In the genomic region with DNA sequence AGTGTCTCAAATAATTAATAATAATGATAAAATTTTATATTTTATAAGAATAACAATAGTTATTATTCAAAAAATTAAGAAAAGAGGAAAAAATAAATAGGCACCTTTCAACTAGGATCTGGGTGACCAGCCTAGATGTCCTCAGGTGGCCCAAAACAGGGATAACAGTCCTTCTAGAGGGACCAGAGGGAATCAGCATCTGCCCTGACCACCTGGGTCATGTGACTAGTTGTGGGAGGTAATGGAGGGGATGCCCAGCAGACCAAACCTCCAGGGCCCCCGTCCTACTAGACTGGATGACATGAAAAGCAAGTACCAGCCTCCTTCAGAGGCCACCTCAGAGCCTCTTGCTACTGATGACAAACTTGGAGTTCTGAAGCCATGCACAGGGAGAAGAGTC, we compare ENCODE assay signal across 21 mouse cellular contexts.
A peak's percentile ranks its signal among the peaks of the same experiment; 100 is the strongest.
DNase-seq lines count a peak whose midpoint lies in the region; ATAC-seq lines count a peak whose summit lies in the region.
"Had no signal": no experiment of that assay in that cellular context is flagged by ENCODE, and none has a peak within 500 bp of the region (broad histone marks: within the 10 kb centered on the region; RNA-seq: fewer than 3 reads in every experiment).

No protein-coding gene starts in this region.

- peak overlapping the region; percentile 84 for H3K27ac ChIP-seq in limb, embryonic 12.5 days
- H3K27ac ChIP-seq in limb, embryonic 10.5 days: no peak overlapping the region
- no peak overlapping the region for H3K27ac ChIP-seq in embryonic facial prominence, embryonic 10.5 days (replicated peaks)
- peak overlapping the region; percentile 85 for H3K27ac ChIP-seq in limb, embryonic 13.5 days
- H3K27ac ChIP-seq: forebrain, embryonic 12.5 days; forebrain, embryonic 15.5 days; hindbrain, embryonic 12.5 days; hindbrain, embryonic 15.5 days had no signal

- H3K9me3 ChIP-seq in limb, embryonic 12.5 days: no peaks in the 10 kb centered on the region
- H3K9me3 ChIP-seq in limb, embryonic 10.5 days (replicated peaks): no peaks in the 10 kb centered on the region
- no peaks in the 10 kb centered on the region for H3K9me3 ChIP-seq in embryonic facial prominence, embryonic 10.5 days
- H3K9me3 ChIP-seq in limb, embryonic 13.5 days: no peaks in the 10 kb centered on the region
- H3K9me3 ChIP-seq: forebrain, embryonic 12.5 days; forebrain, embryonic 15.5 days; hindbrain, embryonic 12.5 days; hindbrain, embryonic 15.5 days had no signal

- ATAC-seq in limb, embryonic 12.5 days (ENCODE audit: insufficient number of reproducible peaks, insufficient read depth, low FRiP score, low TSS enrichment, low read depth): no peak
- ATAC-seq in limb, embryonic 13.5 days (ENCODE audit: low FRiP score, low read depth): no peak
- ATAC-seq in inflammation-experienced regulatory T-cells, adult 6 months: no peak
- ATAC-seq: activated CD4-positive, CD25-positive, alpha-beta regulatory T cell, adult 4 months; forebrain, embryonic 15.5 days had no signal

- H3K4me1 ChIP-seq in limb, embryonic 12.5 days (replicated peaks): peaks cover 24% of the 10 kb centered on the region
- peaks cover 17% of the 10 kb centered on the region for H3K4me1 ChIP-seq in limb, embryonic 10.5 days
- 0 out of 2 replicates have a peak, but pooled peaks cover 2% of the 10 kb centered on the region for H3K4me1 ChIP-seq in embryonic facial prominence, embryonic 10.5 days
- peaks cover 40% of the 10 kb centered on the region for H3K4me1 ChIP-seq in limb, embryonic 13.5 days
- H3K4me1 ChIP-seq: forebrain, embryonic 12.5 days; forebrain, embryonic 15.5 days; hindbrain, embryonic 12.5 days; hindbrain, embryonic 15.5 days had no signal

- H3K4me3 ChIP-seq in limb, embryonic 12.5 days (replicated peaks): no peak overlapping the region
- no peak overlapping the region for H3K4me3 ChIP-seq in limb, embryonic 10.5 days
- H3K4me3 ChIP-seq in embryonic facial prominence, embryonic 10.5 days: no peak overlapping the region
- no peak overlapping the region for H3K4me3 ChIP-seq in limb, embryonic 13.5 days
- H3K4me3 ChIP-seq: erythroblast, embryonic 14.5 days; forebrain, embryonic 12.5 days; forebrain, embryonic 15.5 days; hindbrain, embryonic 12.5 days; hindbrain, embryonic 15.5 days had no signal

- 73% methylated on average over 1 of the region's 1 CpGs for WGBS in limb, embryonic 12.5 days
- WGBS in limb, embryonic 10.5 days: 77% methylated on average over 1 of the region's 1 CpGs
- WGBS in embryonic facial prominence, embryonic 10.5 days: 76% methylated on average over 1 of the region's 1 CpGs
- 79% methylated on average over 1 of the region's 1 CpGs for WGBS in limb, embryonic 13.5 days

- H3K9ac ChIP-seq in limb, embryonic 12.5 days (replicated peaks): no peak overlapping the region
- H3K9ac ChIP-seq in limb, embryonic 13.5 days: no peak overlapping the region
- H3K9ac ChIP-seq: forebrain, embryonic 12.5 days; forebrain, embryonic 15.5 days; hindbrain, embryonic 12.5 days; hindbrain, embryonic 15.5 days had no signal

- intact Hi-C loops in left cerebral cortex, postnatal 25 days (cut with DNase I): no loop called here

- H3K27me3 ChIP-seq in limb, embryonic 12.5 days: 0 out of 2 replicates have a peak, but pooled peaks cover 3% of the 10 kb centered on the region
- peaks cover 25% of the 10 kb centered on the region; the same call in 1 of the 2 replicates for H3K27me3 ChIP-seq in limb, embryonic 10.5 days (ENCODE audit: low read depth, poor library complexity, severe bottlenecking)
- no peaks in the 10 kb centered on the region for H3K27me3 ChIP-seq in embryonic facial prominence, embryonic 10.5 days (replicated peaks; ENCODE audit: low read depth, poor library complexity, severe bottlenecking)
- no peaks in the 10 kb centered on the region for H3K27me3 ChIP-seq in limb, embryonic 13.5 days
- H3K27me3 ChIP-seq: forebrain, embryonic 12.5 days; forebrain, embryonic 15.5 days; hindbrain, embryonic 12.5 days; hindbrain, embryonic 15.5 days had no signal

- no peak overlapping the region for H3K4me2 ChIP-seq in limb, embryonic 12.5 days
- peak overlapping the region; percentile 19; the same call in 1 of the 2 replicates for H3K4me2 ChIP-seq in limb, embryonic 13.5 days (replicated peaks)
- H3K4me2 ChIP-seq: forebrain, embryonic 12.5 days; forebrain, embryonic 15.5 days; heart, embryonic 11.5 days; hindbrain, embryonic 12.5 days; hindbrain, embryonic 15.5 days had no signal

- DNase-seq in limb, embryonic 10.5 days (ENCODE audit: low spot score): no peak
- DNase-seq in embryonic facial prominence, embryonic 10.5 days (ENCODE audit: low spot score): peak; percentile 3
- DNase-seq in left cerebral cortex, postnatal 25 days (ENCODE audit: low spot score in 2 of 2): no peak
- DNase-seq: adrenal gland, adult 8-10 months; adrenal gland, postnatal 25 days; cerebellum, adult 11-12 months; cerebellum, adult 8-10 months; cerebellum, postnatal 10 days; cerebellum, postnatal 36 days; embryo, embryonic 11 days; gastrocnemius, postnatal 10 days had no signal

- H3K36me3 ChIP-seq in limb, embryonic 12.5 days: peaks cover 2% of the 10 kb centered on the region; the same call in 1 of the 2 replicates
- H3K36me3 ChIP-seq in limb, embryonic 10.5 days: 0 out of 2 replicates have a peak, but pooled peaks cover 2% of the 10 kb centered on the region
- H3K36me3 ChIP-seq in embryonic facial prominence, embryonic 10.5 days (replicated peaks): no peaks in the 10 kb centered on the region
- H3K36me3 ChIP-seq in limb, embryonic 13.5 days: peaks cover 12% of the 10 kb centered on the region; the same call in 1 of the 2 replicates
- H3K36me3 ChIP-seq: forebrain, embryonic 12.5 days; forebrain, embryonic 15.5 days; hindbrain, embryonic 12.5 days; hindbrain, embryonic 15.5 days had no signal

Comparison
In these comparisons a context has a peak if more than half of its experiments do, and no peak if none do; other contexts are left out.
1. H3K27ac ChIP-seq: peak in limb, embryonic 12.5 days (single experiment) and limb, embryonic 13.5 days (single experiment); none in limb, embryonic 10.5 days (single experiment) and embryonic facial prominence, embryonic 10.5 days (single experiment).